Mouse (Mus musculus) left cerebral cortex, postnatal 36 days (tissue): Measurements from ENCODE around the gene Olfr360. TPM values are rescaled to one million over a fixed set of nuclear protein-coding genes. Genes with fewer than 3 reads are reported as not detected.
"Not testable (repeated sequence)": the region's sequence is repeated elsewhere in the genome, so short reads cannot be mapped to it uniquely, and the experiment has no call there.

ENCODE experiments used
- DNase-seq, 2 experiments: peaks; one replicate each; pipeline ENCODE4 v3.0.0; 2021 to 2022; ENCODE audit warnings: low spot score in 2 of 2, mixed read lengths in 1 of 2
- intact Hi-C: fragments of 180-260 bp; cut with DNase I; formaldehyde crosslinking; loops from one replicate; pipeline ENCODE4 v1.15.1; 2025
- total RNA-seq, 2 experiments: library from RNA; stranded (reverse); gene quantifications; 2 replicates each; pipeline ENCODE4 v1.2.3; 2021

Olfr360 gene
- not detected for total RNA-seq

GRCm38 (mm10) chr2:37065446-37065845 lies at the start of gene Olfr360:
TSS of gene Olfr360 (plus strand) at chr2:37065746.
- intact Hi-C loops: no loop called here
- DNase-seq: no peak

- DNase-seq, intact Hi-C loops: not testable (repeated sequence)
Observed at GRCm38 (mm10) chr2:37089190-37089589, 23.6 kb downstream of the Olfr360 start, which contains the start of gene Olfr361. TSS of gene Olfr361 (minus strand) at chr2:37089290.

- intact Hi-C loops: no loop called here
- no peak for DNase-seq
Observed at GRCm38 (mm10) chr2:37117810-37118209, 52.3 kb downstream of the Olfr360 start, which contains the start of gene Olfr362. TSS of gene Olfr362 (minus strand) at chr2:37117910.

Other genes starting within 250 kb of the Olfr360 start
- not detected for gene Olfr3, start 248.7 kb upstream of the Olfr360 start, total RNA-seq
- gene Olfr350, start 219.4 kb upstream of the Olfr360 start, total RNA-seq: not detected
- gene Olfr351, start 203.1 kb upstream of the Olfr360 start, total RNA-seq: not detected
- not detected for gene Olfr352, start 197.3 kb upstream of the Olfr360 start, total RNA-seq
- gene Olfr353, start 172.8 kb upstream of the Olfr360 start, total RNA-seq: not detected
- gene Olfr354, start 160.1 kb upstream of the Olfr360 start, total RNA-seq: not detected
- gene Olfr355, start 136.8 kb upstream of the Olfr360 start, total RNA-seq: not detected
- gene Olfr356, start 128.6 kb upstream of the Olfr360 start, total RNA-seq: not detected
- gene Olfr357, start 71.9 kb upstream of the Olfr360 start, total RNA-seq: not detected
- not detected for gene Olfr358, start 56.4 kb upstream of the Olfr360 start, total RNA-seq
- gene Olfr361, start 23.5 kb downstream of the Olfr360 start, total RNA-seq: not detected
- not detected for gene Olfr362, start 52.2 kb downstream of the Olfr360 start, total RNA-seq
- not detected for gene Olfr364-ps1, start 73.6 kb downstream of the Olfr360 start, total RNA-seq
- not detected for gene Olfr365, start 122.5 kb downstream of the Olfr360 start, total RNA-seq
- gene Olfr366, start 145.8 kb downstream of the Olfr360 start, total RNA-seq: not detected